Mouse (Mus musculus) heart, adult 2 months (tissue): ENCODE data around the gene Klf12. TPM values are rescaled to one million over a fixed set of nuclear protein-coding genes. Genes with fewer than 3 reads are reported as not detected.
A peak's percentile ranks its signal among the peaks of the same experiment; 100 is the strongest.

Source experiments
- DNase-seq, 2 experiments: peaks; one replicate each; pipeline ENCODE4 v3.0.0; 2021
- H3K27ac ChIP-seq: fragments of 200-600 bp; 2 replicates; pipeline ENCODE4 v1.8.1; 2022
- H3K27me3 ChIP-seq: fragments of 200-500 bp; 2 replicates; pipeline ENCODE4 v1.6.1; 2012; ENCODE audit warnings: mild to moderate bottlenecking, low read length, inconsistent platforms, mixed read lengths; ENCODE audit not compliant: control insufficient read depth, insufficient read depth
- H3K36me3 ChIP-seq: fragments of 200-500 bp; 2 replicates; pipeline ENCODE4 v1.6.1; 2012; ENCODE audit warnings: low read length, inconsistent platforms; ENCODE audit not compliant: control insufficient read depth, insufficient read depth
- H3K4me1 ChIP-seq: fragments of 200-500 bp; 2 replicates; pipeline ENCODE4 v1.6.1; 2011; ENCODE audit warnings: low read length; ENCODE audit not compliant: control insufficient read depth, insufficient read depth
- H3K4me3 ChIP-seq: fragments of 200-600 bp; 2 replicates; pipeline ENCODE4 v1.8.1; 2022
- H3K79me2 ChIP-seq: fragments of 200-500 bp; replicated peaks from 2 replicates; pipeline ENCODE4 v1.6.1; 2012; ENCODE audit warnings: mild to moderate bottlenecking, inconsistent platforms, low read length, moderate library complexity, mixed read lengths; ENCODE audit not compliant: control insufficient read depth, insufficient read depth
- H3K9ac ChIP-seq: fragments of 200-500 bp; 2 replicates; pipeline ENCODE4 v1.6.1; 2012; ENCODE audit warnings: low read depth, mild to moderate bottlenecking, control low read depth, inconsistent platforms, low read length, mixed read lengths
- CTCF ChIP-seq: fragments of 200-600 bp; IDR thresholded peaks from 2 replicates; pipeline ENCODE4 v1.8.1; 2022; ENCODE audit warnings: antibody characterized with exemption, mild to moderate bottlenecking, moderate library complexity
- EP300 ChIP-seq: fragments of 200-500 bp; IDR thresholded peaks from 2 replicates; pipeline ENCODE4 v1.6.1; 2011; ENCODE audit warnings: low read depth, low read length, control low read depth; ENCODE audit not compliant: insufficient read depth
- POLR2A ChIP-seq: fragments of 200-500 bp; IDR thresholded peaks from 2 replicates; pipeline ENCODE4 v1.6.1; 2011; ENCODE audit warnings: mild to moderate bottlenecking, low read depth, low read length, control low read depth; ENCODE audit not compliant: insufficient read depth
- WGBS: fragments of 180-500 bp; shearing (Covaris S2); methylation state at CpG from one replicate; pipeline ENCODE4 v1.1.7; 2018; 5-methylcytosine and 5-hydroxymethylcytosine counted together
- intact Hi-C: fragments of 180-260 bp; cut with DNase I; formaldehyde crosslinking; loops from one replicate; pipeline ENCODE4 v1.15.1; 2025
- polyA plus RNA-seq: library from polyadenylated mRNA; depleted of rRNA; stranded (reverse); fragments of >200 nt; gene quantifications from 2 replicates; pipeline ENCODE4 v1.2.3, GENCODE M21; 2012
- total RNA-seq, 2 experiments: library from RNA; stranded (reverse); gene quantifications; 2 replicates each; pipeline ENCODE4 v1.2.3; 2021

Gene Klf12
- total and polyA plus RNA-seq, 3 experiments, result 8.6 to 15.8 (median 15.3) TPM

- Histone ChIP-seq H3K27me3 (no peaks in the 10 kb centered on the region), H3K4me3 (no peak overlapping the region), H3K9ac (no peak overlapping the region), H3K79me2 (peaks cover 3% of the 10 kb centered on the region; the same call in 1 of the 2 replicates), H3K36me3 (peaks cover 5% of the 10 kb centered on the region), H3K4me1 (peaks cover 5% of the 10 kb centered on the region), H3K27ac (peak overlapping the region; percentile 33; the same call in 1 of the 2 replicates)
- DNase-seq, result no peak
- 41% methylated on average over 4 of the region's 4 CpGs for WGBS
- intact Hi-C loops, result no loop called here
- TF ChIP-seq POLR2A (no peak), CTCF (no peak), EP300 (no peak)
These were observed 163.4 kb downstream of the Klf12 start for GRCm38 (mm10) chr14:100121075-100121474.

GRCm38 (mm10) chr14:100119866-100120265, 164.6 kb downstream of the Klf12 start:
- WGBS, result 82% methylated on average over 3 of the region's 3 CpGs
- intact Hi-C loops, result no loop called here

GRCm38 (mm10) chr14:100113419-100113818, 171.1 kb downstream of the Klf12 start:
- Histone ChIP-seq H3K79me2 (peaks cover 3% of the 10 kb centered on the region; the same call in 1 of the 2 replicates), H3K4me3 (no peak overlapping the region), H3K4me1 (no peaks in the 10 kb centered on the region), H3K27ac (no peak overlapping the region), H3K36me3 (no peaks in the 10 kb centered on the region), H3K27me3 (no peaks in the 10 kb centered on the region), H3K9ac (no peak overlapping the region)
- no peak for DNase-seq
- no peak for TF ChIP-seq CTCF
- no peak for TF ChIP-seq EP300
- no peak for TF ChIP-seq POLR2A
- intact Hi-C loops, result no loop called here
- 86% methylated on average over 6 of the region's 6 CpGs for WGBS

More at GRCm38 (mm10) chr14:100119866-100120265, 164.6 kb downstream of the Klf12 start:
- peaks cover 5% of the 10 kb centered on the region for H3K4me1 ChIP-seq
- H3K27me3 ChIP-seq, result no peaks in the 10 kb centered on the region
- peak overlapping the region; percentile 4 for H3K27ac ChIP-seq
- no peak overlapping the region for H3K4me3 ChIP-seq
- no peak overlapping the region for H3K9ac ChIP-seq
- H3K79me2 ChIP-seq, result peaks cover 3% of the 10 kb centered on the region; the same call in 1 of the 2 replicates
- DNase-seq, result no peak
- peaks cover 5% of the 10 kb centered on the region for H3K36me3 ChIP-seq
- TF ChIP-seq POLR2A, result no peak
- no peak for TF ChIP-seq CTCF
- no peak for TF ChIP-seq EP300

GRCm38 (mm10) chr14:100111735-100112134, 172.7 kb downstream of the Klf12 start:
- Histone ChIP-seq H3K36me3 (no peaks in the 10 kb centered on the region), H3K4me3 (no peak overlapping the region), H3K4me1 (no peaks in the 10 kb centered on the region), H3K27me3 (no peaks in the 10 kb centered on the region), H3K79me2 (peaks cover 2% of the 10 kb centered on the region; the same call in 1 of the 2 replicates), H3K27ac (no peak overlapping the region), H3K9ac (no peak overlapping the region)
- intact Hi-C loops, result no loop called here
- WGBS, result 18% methylated on average over 1 of the region's 1 CpGs
- TF ChIP-seq POLR2A (no peak), EP300 (no peak), CTCF (no peak)
- DNase-seq, result no peak

GRCm38 (mm10) chr14:100109563-100109962, 174.9 kb downstream of the Klf12 start:
- no peak for DNase-seq
- WGBS, result 82% methylated on average over 6 of the region's 6 CpGs
- H3K79me2 ChIP-seq, result no peaks in the 10 kb centered on the region
- no peak overlapping the region for H3K9ac ChIP-seq
- intact Hi-C loops, result no loop called here
- H3K36me3 ChIP-seq, result no peaks in the 10 kb centered on the region
- H3K27ac ChIP-seq, result no peak overlapping the region
- no peak overlapping the region for H3K4me3 ChIP-seq
- no peaks in the 10 kb centered on the region for H3K27me3 ChIP-seq
- H3K4me1 ChIP-seq, result no peaks in the 10 kb centered on the region
- TF ChIP-seq CTCF (no peak), EP300 (no peak), POLR2A (no peak)

GRCm38 (mm10) chr14:100105570-100105969, 178.9 kb downstream of the Klf12 start:
- Histone ChIP-seq H3K79me2 (no peaks in the 10 kb centered on the region), H3K27me3 (no peaks in the 10 kb centered on the region), H3K36me3 (no peaks in the 10 kb centered on the region), H3K27ac (no peak overlapping the region), H3K9ac (no peak overlapping the region), H3K4me3 (no peak overlapping the region), H3K4me1 (no peaks in the 10 kb centered on the region; the same call in 1 of the 2 replicates)
- intact Hi-C loops, result no loop called here
- WGBS, result 91% methylated on average over 10 of the region's 10 CpGs
- DNase-seq, result no peak
- TF ChIP-seq EP300, result no peak
- TF ChIP-seq CTCF, result no peak
- TF ChIP-seq POLR2A, result no peak
